Mouse (Mus musculus): ENCODE results near the gene Med29.

GRCm38 (mm10) chr7:28350155-28350883, 42.2 kb downstream of the Med29 start, which contains the start of gene Rps16:
- no peak for TF ChIP-seq CTCF (IDR thresholded peaks at IDR 0.05; ENCODE audit: low read depth, low read length)
- no peak for TF ChIP-seq POLR2AphosphoS5 (IDR thresholded peaks at IDR 0.05; ENCODE audit: insufficient replicate concordance, low read depth, low read length)
- TF ChIP-seq GATA1 (IDR thresholded peaks at IDR 0.05; ENCODE audit: borderline replicate concordance, low read length), result no peak
- TF ChIP-seq TAL1 (conservative IDR thresholded peaks at IDR 0.05; ENCODE audit: low read depth, low read length), result no peak

Measured in G1E (cell line).